Mouse (Mus musculus) liver, embryonic 16.5 days (tissue): ENCODE data around the gene Pkdcc. TPM values are rescaled to one million over a fixed set of nuclear protein-coding genes. Genes with fewer than 3 reads are reported as not detected.

Experiments used
- ATAC-seq: fragments of 200-750 bp; cut with Nextera tagmentation; 2 replicates; pipeline ENCODE4 v1.8.0; 2017; ENCODE audit warnings: low read depth, mild to moderate bottlenecking, moderate number of reproducible peaks, moderate library complexity
- H3K27ac ChIP-seq: fragments of 300-500 bp; sonication (generic); 2 replicates; pipeline ENCODE4 v1.5.1; 2014; ENCODE audit warnings: mild to moderate bottlenecking, low read length
- H3K27me3 ChIP-seq: fragments of 300-500 bp; sonication (generic); 2 replicates; pipeline ENCODE4 v1.6.1; 2014; ENCODE audit warnings: low read depth, low read length, mixed read lengths; ENCODE audit not compliant: control insufficient read depth, insufficient read depth
- H3K36me3 ChIP-seq: fragments of 300-500 bp; sonication (generic); 2 replicates; pipeline ENCODE4 v1.6.1; 2014; ENCODE audit warnings: mild to moderate bottlenecking; ENCODE audit not compliant: control insufficient read depth, insufficient read depth
- H3K4me1 ChIP-seq: fragments of 300-500 bp; sonication (generic); 2 replicates; pipeline ENCODE4 v1.6.1; 2014; ENCODE audit warnings: low read depth, low read length, mixed read lengths; ENCODE audit not compliant: control insufficient read depth
- H3K4me2 ChIP-seq: fragments of 300-500 bp; sonication (generic); 2 replicates; pipeline ENCODE4 v1.6.1; 2014; ENCODE audit warnings: low read depth, low read length, mixed read lengths
- H3K4me3 ChIP-seq: fragments of 300-500 bp; sonication (generic); 2 replicates; pipeline ENCODE4 v1.5.1; 2014; ENCODE audit warnings: low read depth, mild to moderate bottlenecking, low read length
- H3K9ac ChIP-seq: fragments of 300-500 bp; sonication (generic); 2 replicates; pipeline ENCODE4 v1.6.1; 2014; ENCODE audit warnings: low read depth, low read length
- H3K9me3 ChIP-seq: fragments of 300-500 bp; sonication (generic); replicated peaks from 2 replicates; pipeline ENCODE4 v1.6.1; 2016; ENCODE audit warnings: low read length; ENCODE audit not compliant: control insufficient read depth
- WGBS: fragments of 180-500 bp; shearing (Covaris S2); extraction: QIAGEN DNeasy Blood & Tissue Kit; methylation state at CpG from one replicate; pipeline ENCODE4 v1.1.7; 2014; ENCODE audit not compliant: insufficient replicate concordance; 5-methylcytosine and 5-hydroxymethylcytosine counted together
- polyA plus RNA-seq: library from polyadenylated mRNA; unstranded; fragments of >200 nt; fragmentation: Nextera tagmentation; extraction: Ambion mirVana; gene quantifications from 2 replicates; pipeline ENCODE4 v1.2.1, GENCODE M21; 2015

The Pkdcc gene
- polyA plus RNA-seq, 1 experiment from 2014 or later = 2.5 TPM

GRCm38 (mm10) chr17:83203692-83204383, 11.3 kb upstream of the Pkdcc start:
- H3K4me2 ChIP-seq = no peak overlapping the region
- H3K4me1 ChIP-seq = no peaks in the 10 kb centered on the region
- no peaks in the 10 kb centered on the region for H3K36me3 ChIP-seq
- no peak overlapping the region for H3K4me3 ChIP-seq
- ATAC-seq = no peak
- no peak overlapping the region for H3K27ac ChIP-seq
- WGBS = 66% methylated on average over 7 of the region's 8 CpGs
- no peak overlapping the region for H3K9ac ChIP-seq
- no peaks in the 10 kb centered on the region for H3K9me3 ChIP-seq
- no peaks in the 10 kb centered on the region for H3K27me3 ChIP-seq

- Histone ChIP-seq H3K4me1 (no peaks in the 10 kb centered on the region), H3K36me3 (no peaks in the 10 kb centered on the region), H3K4me3 (no peak overlapping the region), H3K9me3 (no peaks in the 10 kb centered on the region), H3K27me3 (no peaks in the 10 kb centered on the region), H3K4me2 (no peak overlapping the region), H3K9ac (no peak overlapping the region), H3K27ac (no peak overlapping the region)
- WGBS = 59% methylated on average over 3 of the region's 3 CpGs
- ATAC-seq = no peak
Observed at GRCm38 (mm10) chr17:83207296-83207695, 7.8 kb upstream of the Pkdcc start.

GRCm38 (mm10) chr17:83208455-83208854, 6.6 kb upstream of the Pkdcc start:
- Histone ChIP-seq H3K36me3 (no peaks in the 10 kb centered on the region), H3K27ac (no peak overlapping the region), H3K9ac (no peak overlapping the region), H3K4me2 (no peak overlapping the region), H3K27me3 (peaks cover under 1% of the 10 kb centered on the region; the same call in 1 of the 2 replicates), H3K4me3 (no peak overlapping the region), H3K4me1 (no peaks in the 10 kb centered on the region; the same call in 1 of the 2 replicates), H3K9me3 (no peaks in the 10 kb centered on the region)
- ATAC-seq = no peak
- WGBS = 27% methylated on average over 2 of the region's 2 CpGs

- no peaks in the 10 kb centered on the region for H3K9me3 ChIP-seq
- no peak overlapping the region for H3K4me3 ChIP-seq
- H3K9ac ChIP-seq = no peak overlapping the region
- no peaks in the 10 kb centered on the region; the same call in 1 of the 2 replicates for H3K4me1 ChIP-seq
- peaks cover 21% of the 10 kb centered on the region for H3K27me3 ChIP-seq
- 43% methylated on average over 5 of the region's 5 CpGs for WGBS
- no peak overlapping the region for H3K27ac ChIP-seq
- H3K4me2 ChIP-seq = no peak overlapping the region
- no peaks in the 10 kb centered on the region for H3K36me3 ChIP-seq
- ATAC-seq = no peak
Observed at GRCm38 (mm10) chr17:83210531-83210930, 4.6 kb upstream of the Pkdcc start.

GRCm38 (mm10) chr17:83211196-83211595, 3.9 kb upstream of the Pkdcc start:
- Histone ChIP-seq H3K36me3 (no peaks in the 10 kb centered on the region), H3K27me3 (peaks cover 28% of the 10 kb centered on the region), H3K4me2 (no peak overlapping the region), H3K9me3 (no peaks in the 10 kb centered on the region), H3K9ac (no peak overlapping the region), H3K27ac (no peak overlapping the region), H3K4me3 (no peak overlapping the region), H3K4me1 (no peaks in the 10 kb centered on the region; the same call in 1 of the 2 replicates)
- no peak for ATAC-seq
- WGBS = 76% methylated on average over 10 of the region's 10 CpGs

- Histone ChIP-seq H3K4me3 (no peak overlapping the region), H3K9me3 (no peaks in the 10 kb centered on the region), H3K4me2 (no peak overlapping the region), H3K27me3 (peaks cover 35% of the 10 kb centered on the region), H3K27ac (peak overlapping the region; percentile 77), H3K36me3 (no peaks in the 10 kb centered on the region), H3K4me1 (no peaks in the 10 kb centered on the region; the same call in 1 of the 2 replicates), H3K9ac (no peak overlapping the region)
- 37% methylated on average over 2 of the region's 2 CpGs for WGBS
- ATAC-seq = no peak
Observed at GRCm38 (mm10) chr17:83212422-83212821, 2.7 kb upstream of the Pkdcc start.

GRCm38 (mm10) chr17:83213228-83213915, 1.7 kb upstream of the Pkdcc start:
- Histone ChIP-seq H3K4me3 (peak overlapping the region; percentile 65), H3K27me3 (peaks cover 35% of the 10 kb centered on the region), H3K4me2 (peak overlapping the region; percentile 51), H3K9me3 (no peaks in the 10 kb centered on the region), H3K4me1 (peaks cover 3% of the 10 kb centered on the region; the same call in 1 of the 2 replicates), H3K36me3 (no peaks in the 10 kb centered on the region), H3K27ac (peak overlapping the region; percentile 77), H3K9ac (no peak overlapping the region)
- WGBS = 65% methylated on average over 9 of the region's 9 CpGs
- ATAC-seq = peak; percentile 10; the same call in 1 of the 2 replicates

GRCm38 (mm10) chr17:83214161-83214592, 915 bp upstream of the Pkdcc start:
- Histone ChIP-seq H3K27me3 (peaks cover 35% of the 10 kb centered on the region), H3K9ac (no peak overlapping the region), H3K4me3 (peak overlapping the region; percentile 65), H3K9me3 (no peaks in the 10 kb centered on the region), H3K27ac (peak overlapping the region; percentile 77), H3K4me1 (peaks cover 9% of the 10 kb centered on the region), H3K36me3 (no peaks in the 10 kb centered on the region), H3K4me2 (peak overlapping the region; percentile 51)
- ATAC-seq = peak; percentile 24; the same call in 1 of the 2 replicates
- WGBS = under 1% methylated on average over 16 of the region's 16 CpGs
